Mouse (Mus musculus) heart, embryonic 11.5 days (tissue): ENCODE results near the gene Rbm18. TPM values are rescaled to one million over a fixed set of nuclear protein-coding genes. Genes with fewer than 3 reads are reported as not detected.

ENCODE experiments used
- ATAC-seq: fragments of 200-750 bp; cut with Nextera tagmentation; replicated peaks from 2 replicates; pipeline ENCODE4 v1.8.0; 2017; ENCODE audit warnings: moderate library complexity; ENCODE audit not compliant: insufficient number of reproducible peaks, low FRiP score, low TSS enrichment
- H3K27ac ChIP-seq: fragments of 300-500 bp; sonication (generic); 2 replicates; pipeline ENCODE4 v1.5.1; 2014; ENCODE audit warnings: mild to moderate bottlenecking, low read depth, low read length
- H3K27me3 ChIP-seq: fragments of 300-500 bp; sonication (generic); 2 replicates; pipeline ENCODE4 v1.6.1; 2014; ENCODE audit warnings: mild to moderate bottlenecking, low read length, mixed read lengths; ENCODE audit not compliant: control insufficient read depth, insufficient read depth
- H3K36me3 ChIP-seq: fragments of 300-500 bp; sonication (generic); 2 replicates; pipeline ENCODE4 v1.6.1; 2014; ENCODE audit warnings: mild to moderate bottlenecking, low read length, moderate library complexity, mixed read lengths; ENCODE audit not compliant: control insufficient read depth, insufficient read depth
- H3K4me1 ChIP-seq: fragments of 300-500 bp; sonication (generic); 2 replicates; pipeline ENCODE4 v1.6.1; 2014; ENCODE audit warnings: low read length; ENCODE audit not compliant: control insufficient read depth, insufficient read depth
- H3K4me2 ChIP-seq: fragments of 300-500 bp; sonication (generic); 2 replicates; pipeline ENCODE4 v1.6.1; 2014; ENCODE audit warnings: mild to moderate bottlenecking, moderate library complexity
- H3K4me3 ChIP-seq: fragments of 300-500 bp; sonication (generic); 2 replicates; pipeline ENCODE4 v1.5.1; 2014; ENCODE audit warnings: low read depth, low read length
- H3K9ac ChIP-seq: fragments of 300-500 bp; sonication (generic); 2 replicates; pipeline ENCODE4 v1.6.1; 2014; ENCODE audit warnings: mild to moderate bottlenecking, low read depth, low read length, moderate library complexity
- H3K9me3 ChIP-seq: fragments of 300-500 bp; sonication (generic); replicated peaks from 2 replicates; pipeline ENCODE4 v1.6.1; 2016; ENCODE audit warnings: low read length; ENCODE audit not compliant: control insufficient read depth
- WGBS: fragments of 180-500 bp; shearing (Covaris S2); extraction: QIAGEN DNeasy Blood & Tissue Kit; methylation state at CpG from one replicate; pipeline ENCODE4 v1.1.7; 2014; ENCODE audit not compliant: insufficient replicate concordance; 5-methylcytosine and 5-hydroxymethylcytosine counted together
- polyA plus RNA-seq: library from polyadenylated mRNA; unstranded; fragments of >200 nt; fragmentation: Nextera tagmentation; extraction: Ambion mirVana; gene quantifications from 2 replicates; pipeline ENCODE4 v1.2.1, GENCODE M21; 2014

Gene Rbm18
- polyA plus RNA-seq, 1 experiment from 2014 or later, result 53.7 TPM

- Histone ChIP-seq H3K9me3 (no peaks in the 10 kb centered on the region), H3K4me1 (no peaks in the 10 kb centered on the region), H3K4me2 (no peak overlapping the region), H3K9ac (no peak overlapping the region), H3K27me3 (no peaks in the 10 kb centered on the region), H3K36me3 (peaks cover 32% of the 10 kb centered on the region), H3K27ac (no peak overlapping the region), H3K4me3 (no peak overlapping the region)
- WGBS, result 59% methylated on average over 4 of the region's 4 CpGs
- no peak for ATAC-seq
Measured at GRCm38 (mm10) chr2:36127973-36128372, 8.6 kb downstream of the Rbm18 start.

DNA sequence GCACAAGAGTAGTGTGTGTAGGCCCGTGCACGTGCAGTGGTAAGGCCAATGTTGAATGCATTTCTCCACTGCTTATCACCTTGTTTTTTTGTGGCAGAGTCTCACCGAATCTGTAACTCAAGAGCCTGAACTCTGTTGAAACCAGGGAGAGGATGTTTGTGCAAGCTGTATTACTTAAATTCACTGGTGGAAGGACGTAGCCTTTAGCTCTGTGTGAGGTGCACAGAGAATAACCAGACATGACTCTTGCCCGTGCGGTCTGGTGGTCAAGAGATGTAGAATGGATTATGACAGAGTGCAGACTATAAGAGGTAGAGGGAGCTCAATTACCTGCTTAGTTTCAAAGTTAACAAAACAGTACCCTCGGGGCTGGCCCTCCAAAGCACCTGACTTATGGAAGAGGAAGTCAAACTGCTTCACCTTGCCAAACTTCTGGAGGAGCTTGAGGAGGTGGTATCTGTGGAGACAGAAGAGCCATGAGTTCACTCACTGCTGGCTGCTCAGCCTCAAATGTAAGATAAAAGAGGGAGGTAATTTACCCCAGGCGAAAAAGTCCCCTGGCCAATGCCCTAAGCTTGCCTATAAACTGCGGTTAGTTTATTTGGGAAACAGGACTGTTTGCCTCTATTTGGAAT lies 9.7 kb downstream of the Rbm18 start:
- peaks cover 40% of the 10 kb centered on the region for H3K36me3 ChIP-seq
- H3K9ac ChIP-seq, result no peak overlapping the region
- H3K9me3 ChIP-seq, result no peaks in the 10 kb centered on the region
- no peaks in the 10 kb centered on the region for H3K27me3 ChIP-seq
- no peak overlapping the region for H3K4me3 ChIP-seq
- no peak overlapping the region for H3K27ac ChIP-seq
- H3K4me1 ChIP-seq, result no peaks in the 10 kb centered on the region
- ATAC-seq, result no peak
- H3K4me2 ChIP-seq, result no peak overlapping the region
- 91% methylated on average over 9 of the region's 9 CpGs for WGBS

DNA sequence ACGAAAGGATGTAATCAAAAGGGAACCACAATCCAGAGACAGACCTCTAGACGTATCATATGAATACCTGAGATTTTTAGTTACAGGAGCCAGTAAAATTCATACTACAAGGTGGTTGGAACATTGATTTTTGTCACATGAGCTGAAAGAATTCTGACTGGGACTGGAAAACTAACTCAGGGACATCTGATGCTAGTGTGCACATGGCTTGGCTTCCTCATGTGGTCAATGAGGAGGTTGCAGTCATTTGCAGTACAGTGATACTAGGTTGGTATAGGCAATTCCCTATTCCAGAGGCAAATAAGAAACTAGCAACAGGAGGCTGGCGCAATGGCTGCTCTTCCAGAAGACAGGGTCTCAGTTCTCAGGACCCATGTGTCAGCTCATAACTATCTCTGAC lies 23.9 kb downstream of the Rbm18 start:
- H3K27me3 ChIP-seq, result peaks cover 29% of the 10 kb centered on the region
- peaks cover 9% of the 10 kb centered on the region for H3K36me3 ChIP-seq
- WGBS, result 71% methylated on average over 3 of the region's 3 CpGs
- no peak overlapping the region for H3K4me3 ChIP-seq
- no peaks in the 10 kb centered on the region for H3K4me1 ChIP-seq
- H3K4me2 ChIP-seq, result no peak overlapping the region
- no peaks in the 10 kb centered on the region for H3K9me3 ChIP-seq
- H3K9ac ChIP-seq, result no peak overlapping the region
- no peak for ATAC-seq
- H3K27ac ChIP-seq, result no peak overlapping the region

GRCm38 (mm10) chr2:36108615-36109014 lies 28.0 kb downstream of the Rbm18 start:
- 9% methylated on average over 7 of the region's 7 CpGs for WGBS
- Histone ChIP-seq H3K4me2 (no peak overlapping the region), H3K4me3 (no peak overlapping the region), H3K4me1 (peaks cover 10% of the 10 kb centered on the region), H3K36me3 (no peaks in the 10 kb centered on the region), H3K27me3 (peaks cover 69% of the 10 kb centered on the region), H3K9me3 (no peaks in the 10 kb centered on the region), H3K9ac (no peak overlapping the region), H3K27ac (no peak overlapping the region)
- ATAC-seq, result no peak

DNA sequence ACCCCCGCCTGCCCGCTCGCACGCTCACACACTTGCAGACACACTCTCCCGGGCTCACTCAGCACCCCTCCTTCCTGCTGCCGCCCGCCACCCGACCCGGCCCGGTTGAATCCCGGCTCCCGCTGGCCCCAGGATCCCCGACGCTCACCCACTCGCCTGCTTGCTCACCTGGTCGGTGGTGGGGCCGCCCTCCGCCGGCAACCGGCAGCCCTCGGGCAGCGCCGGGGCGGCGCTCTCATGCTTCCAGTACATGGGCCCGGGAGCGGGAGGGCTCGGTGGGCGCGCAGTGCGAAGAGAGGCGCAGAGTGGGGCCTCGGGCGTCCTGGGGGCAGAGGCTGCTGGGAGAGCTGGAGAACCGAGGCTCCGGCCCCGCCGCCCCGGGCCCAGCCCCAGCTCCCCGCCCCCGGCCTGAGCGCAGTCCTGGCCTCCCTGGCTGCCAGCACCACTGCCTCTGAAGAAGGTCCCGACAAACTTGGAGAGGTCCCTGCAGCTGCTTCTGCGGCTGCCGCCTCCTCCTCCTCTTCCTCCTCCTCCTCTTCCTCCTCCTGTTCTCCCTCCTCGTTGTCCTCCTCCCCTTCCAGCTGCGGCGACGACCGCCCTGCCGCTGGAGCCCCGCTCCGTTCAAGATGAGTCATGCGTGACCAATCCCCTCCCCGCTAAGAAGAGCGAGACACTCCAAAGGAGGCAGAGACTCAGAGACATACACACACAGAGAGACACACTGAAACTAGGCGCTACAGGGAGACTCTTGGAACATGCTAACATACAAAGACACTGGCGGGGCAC lies 31.4 kb downstream of the Rbm18 start, which contains the start of gene Lhx6:
Gene Lhx6 (minus strand): TSS at position 453 of the 786 bp plus-strand sequence.
- whole genome bisulfite sequencing, result 2% methylated on average over 57 of the region's 58 CpGs
- no peak for ATAC-seq
- H3K27me3 ChIP-seq, result peaks cover 91% of the 10 kb centered on the region
- no peak within 1 kb of the TSS for H3K27ac ChIP-seq
- H3K9me3 ChIP-seq, result no peaks in the 10 kb centered on the region
- peak within 1 kb of the TSS; percentile 50 for H3K4me3 ChIP-seq
- no peaks in the 10 kb centered on the region for H3K36me3 ChIP-seq
- 0 out of 2 replicates have a peak within 1 kb of the TSS, but pooled peaks have one; percentile 2 for H3K9ac ChIP-seq
- H3K4me2 ChIP-seq, result peak within 1 kb of the TSS; percentile 72
- peaks cover 20% of the 10 kb centered on the region for H3K4me1 ChIP-seq

DNA sequence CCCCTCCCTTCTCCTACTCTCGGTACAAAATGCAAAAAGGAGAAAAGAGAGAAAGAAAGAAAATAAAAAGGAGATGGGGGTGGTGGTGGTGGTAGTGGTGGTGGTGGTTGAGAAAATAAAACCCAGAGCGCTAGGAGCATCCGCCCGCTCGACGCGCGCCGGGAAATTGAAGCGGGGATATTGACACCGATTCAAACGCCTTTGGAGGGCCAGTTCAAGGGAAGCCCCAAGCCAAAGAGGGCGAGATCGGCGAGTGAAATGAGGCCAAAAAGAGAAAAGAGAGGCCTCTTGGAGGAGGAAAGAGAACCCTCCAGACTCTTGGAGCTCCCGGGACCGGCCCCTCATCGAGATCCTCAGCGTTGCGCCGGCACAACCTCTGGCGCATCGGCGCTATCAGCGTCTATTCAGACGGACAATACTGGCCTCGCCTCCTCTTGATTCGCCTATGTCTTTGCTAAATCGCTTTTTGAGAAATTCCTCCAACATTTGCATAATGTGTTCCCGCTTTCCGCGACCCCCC lies 32.1 kb downstream of the Rbm18 start:
- no peak overlapping the region for H3K9ac ChIP-seq
- H3K4me2 ChIP-seq, result peak overlapping the region; percentile 72
- peaks cover 94% of the 10 kb centered on the region for H3K27me3 ChIP-seq
- under 1% methylated on average over 32 of the region's 32 CpGs for WGBS
- ATAC-seq, result no peak
- peak overlapping the region; percentile 50 for H3K4me3 ChIP-seq
- H3K4me1 ChIP-seq, result peaks cover 20% of the 10 kb centered on the region
- H3K9me3 ChIP-seq, result no peaks in the 10 kb centered on the region
- H3K36me3 ChIP-seq, result no peaks in the 10 kb centered on the region
- H3K27ac ChIP-seq, result no peak overlapping the region

- Histone ChIP-seq H3K27me3 (peaks cover 96% of the 10 kb centered on the region), H3K36me3 (no peaks in the 10 kb centered on the region), H3K4me3 (peak overlapping the region; percentile 50), H3K9me3 (no peaks in the 10 kb centered on the region), H3K9ac (no peak overlapping the region), H3K27ac (no peak overlapping the region), H3K4me2 (peak overlapping the region; percentile 72), H3K4me1 (peaks cover 20% of the 10 kb centered on the region)
- WGBS, result under 1% methylated on average over 38 of the region's 38 CpGs
- ATAC-seq, result no peak
Measured at GRCm38 (mm10) chr2:36103555-36104367, 32.8 kb downstream of the Rbm18 start.

DNA sequence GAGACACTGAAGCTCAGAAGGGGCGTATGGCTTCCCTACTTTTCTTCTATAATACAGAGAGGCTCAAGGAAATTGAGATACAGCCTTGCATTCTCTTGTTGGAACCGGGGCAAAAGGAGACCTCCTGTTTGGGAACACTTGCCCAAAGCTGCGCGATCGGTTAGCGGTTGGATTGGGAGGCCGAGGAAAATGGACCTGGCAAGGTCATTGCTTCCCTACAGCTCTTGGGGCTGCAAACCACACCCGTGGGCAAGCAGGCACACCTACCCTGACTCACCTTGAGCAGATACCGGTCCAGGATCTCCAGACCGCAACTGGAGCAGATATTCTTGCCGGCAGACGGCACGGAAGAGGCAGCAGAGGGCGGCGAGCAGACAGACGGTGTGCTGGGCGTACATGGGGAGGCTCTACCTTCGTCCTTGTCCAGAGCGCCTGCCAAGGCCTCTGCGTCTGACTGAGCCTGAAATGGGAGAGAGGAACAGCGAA lies 33.5 kb downstream of the Rbm18 start:
- H3K27me3 ChIP-seq, result peaks cover 97% of the 10 kb centered on the region
- H3K4me3 ChIP-seq, result peak overlapping the region; percentile 50
- H3K4me2 ChIP-seq, result peak overlapping the region; percentile 72
- no peak overlapping the region for H3K27ac ChIP-seq
- H3K9me3 ChIP-seq, result no peaks in the 10 kb centered on the region
- 1% methylated on average over 21 of the region's 21 CpGs for WGBS
- H3K36me3 ChIP-seq, result no peaks in the 10 kb centered on the region
- no peak overlapping the region for H3K9ac ChIP-seq
- H3K4me1 ChIP-seq, result peaks cover 20% of the 10 kb centered on the region
- ATAC-seq, result no peak
